Mouse (Mus musculus) left cerebral cortex, postnatal 36 days (tissue): ENCODE results near the gene Ggct. TPM values are rescaled to one million over a fixed set of nuclear protein-coding genes. Genes with fewer than 3 reads are reported as not detected.
"Not testable (repeated sequence)": the region's sequence is repeated elsewhere in the genome, so short reads cannot be mapped to it uniquely, and the experiment has no call there.

Source experiments
- DNase-seq, 2 experiments: peaks; one replicate each; pipeline ENCODE4 v3.0.0; 2021 to 2022; ENCODE audit warnings: low spot score in 2 of 2, mixed read lengths in 1 of 2
- intact Hi-C: fragments of 180-260 bp; cut with DNase I; formaldehyde crosslinking; loops from one replicate; pipeline ENCODE4 v1.15.1; 2025
- total RNA-seq, 2 experiments: library from RNA; stranded (reverse); gene quantifications; 2 replicates each; pipeline ENCODE4 v1.2.3; 2021

The Ggct gene
- total RNA-seq, 2 experiments from 2014 or later = 24.0 to 25.0 TPM

- DNase-seq = no peak
These were observed 35.1 kb downstream of the Ggct start for GRCm38 (mm10) chr6:54957655-54958054.

GRCm38 (mm10) chr6:54956425-54956824 is 36.3 kb downstream of the Ggct start:
- intact Hi-C loops = no loop called here
- DNase-seq = no peak

More at GRCm38 (mm10) chr6:54957655-54958054, 35.1 kb downstream of the Ggct start:
- intact Hi-C loops = no loop called here

GRCm38 (mm10) chr6:54955949-54956348 is 36.8 kb downstream of the Ggct start:
- DNase-seq = no peak
- intact Hi-C loops = no loop called here

GRCm38 (mm10) chr6:54954659-54955414 is 37.9 kb downstream of the Ggct start:
- no peak for DNase-seq
- intact Hi-C loops = no loop called here

- intact Hi-C loops, DNase-seq: not testable (repeated sequence)
These were observed 39.4 kb downstream of the Ggct start for GRCm38 (mm10) chr6:54953399-54953798.

GRCm38 (mm10) chr6:54952542-54952941 is 40.2 kb downstream of the Ggct start:
- no peak for DNase-seq
- intact Hi-C loops = no loop called here

- DNase-seq = no peak
- intact Hi-C loops = no loop called here
These were observed 44.1 kb downstream of the Ggct start for GRCm38 (mm10) chr6:54948682-54949081.

GRCm38 (mm10) chr6:54946241-54946953 is 46.4 kb downstream of the Ggct start:
- intact Hi-C loops = no loop called here
- DNase-seq = no peak

GRCm38 (mm10) chr6:54944551-54944950 is 48.2 kb downstream of the Ggct start:
- DNase-seq = no peak
- intact Hi-C loops = no loop called here

- no peak for DNase-seq
- intact Hi-C loops = no loop called here
These were observed 49.0 kb downstream of the Ggct start for GRCm38 (mm10) chr6:54943753-54944152.

GRCm38 (mm10) chr6:54943292-54943691 is 49.5 kb downstream of the Ggct start:
- intact Hi-C loops = no loop called here
- DNase-seq = no peak

GRCm38 (mm10) chr6:54941149-54941548 is 51.6 kb downstream of the Ggct start:
- intact Hi-C loops = no loop called here

GRCm38 (mm10) chr6:54940126-54940525 is 52.6 kb downstream of the Ggct start:
- DNase-seq = no peak
- intact Hi-C loops = no loop called here

More at GRCm38 (mm10) chr6:54941149-54941548, 51.6 kb downstream of the Ggct start:
- DNase-seq = no peak

- intact Hi-C loops = no loop called here
- no peak for DNase-seq
These were observed 53.1 kb downstream of the Ggct start for GRCm38 (mm10) chr6:54939631-54940030.

GRCm38 (mm10) chr6:54936496-54936895 is 56.3 kb downstream of the Ggct start:
- no peak for DNase-seq
- intact Hi-C loops = no loop called here

- DNase-seq = no peak
- intact Hi-C loops = no loop called here
These were observed 57.8 kb downstream of the Ggct start for GRCm38 (mm10) chr6:54934930-54935329.

- DNase-seq = no peak
- intact Hi-C loops = no loop called here
These were observed 58.4 kb downstream of the Ggct start for GRCm38 (mm10) chr6:54934313-54934712.

- DNase-seq = no peak
- intact Hi-C loops = no loop called here
These were observed 58.9 kb downstream of the Ggct start for GRCm38 (mm10) chr6:54933866-54934265.

GRCm38 (mm10) chr6:54933216-54933615 is 59.5 kb downstream of the Ggct start:
- DNase-seq = no peak
- intact Hi-C loops = no loop called here
